Mouse (Mus musculus) limb, embryonic 13.5 days (tissue): Measurements from ENCODE around the gene Gch1. TPM values are rescaled to one million over a fixed set of nuclear protein-coding genes. Genes with fewer than 3 reads are reported as not detected.

Source experiments
- ATAC-seq: fragments of 200-750 bp; cut with Nextera tagmentation; 2 replicates; pipeline ENCODE4 v1.8.0; 2017; ENCODE audit warnings: low read depth, moderate number of reproducible peaks, moderate TSS enrichment; ENCODE audit not compliant: low FRiP score
- H3K27ac ChIP-seq: fragments of 300-500 bp; sonication (generic); 2 replicates; pipeline ENCODE4 v1.5.1; 2015; ENCODE audit warnings: inconsistent platforms, mild to moderate bottlenecking, moderate library complexity
- H3K27me3 ChIP-seq: fragments of 300-500 bp; sonication (generic); 2 replicates; pipeline ENCODE4 v1.6.1; 2015; ENCODE audit warnings: mild to moderate bottlenecking, inconsistent platforms
- H3K36me3 ChIP-seq: fragments of 300-500 bp; sonication (generic); 2 replicates; pipeline ENCODE4 v1.6.1; 2015; ENCODE audit warnings: inconsistent platforms, mild to moderate bottlenecking, moderate library complexity
- H3K4me1 ChIP-seq: fragments of 300-500 bp; sonication (generic); 2 replicates; pipeline ENCODE4 v1.6.1; 2015; ENCODE audit warnings: inconsistent platforms
- H3K4me2 ChIP-seq: fragments of 300-500 bp; sonication (generic); replicated peaks from 2 replicates; pipeline ENCODE4 v1.6.1; 2015; ENCODE audit warnings: inconsistent platforms, mild to moderate bottlenecking, moderate library complexity
- H3K4me3 ChIP-seq: fragments of 300-500 bp; sonication (generic); 2 replicates; pipeline ENCODE4 v1.5.1; 2015; ENCODE audit warnings: moderate library complexity, mild to moderate bottlenecking, inconsistent platforms
- H3K9ac ChIP-seq: fragments of 300-500 bp; sonication (generic); 2 replicates; pipeline ENCODE4 v1.6.1; 2015; ENCODE audit warnings: mild to moderate bottlenecking, inconsistent platforms
- H3K9me3 ChIP-seq: fragments of 300-500 bp; sonication (generic); 2 replicates; pipeline ENCODE4 v1.6.1; 2016; ENCODE audit warnings: inconsistent platforms
- WGBS: fragments of 180-500 bp; shearing (Covaris S2); methylation state at CpG from one replicate; pipeline ENCODE4 v1.1.7; 2015; 5-methylcytosine and 5-hydroxymethylcytosine counted together
- polyA plus RNA-seq: library from polyadenylated mRNA; unstranded; fragments of >200 nt; fragmentation: Nextera tagmentation; extraction: Ambion mirVana; gene quantifications from 2 replicates; pipeline ENCODE4 v1.2.1, GENCODE M21; 2015

Gene Gch1
- polyA plus RNA-seq, 1 experiment from 2014 or later: 1.0 TPM

- no peaks in the 10 kb centered on the region for H3K27me3 ChIP-seq
- no peaks in the 10 kb centered on the region for H3K36me3 ChIP-seq
- no peak overlapping the region for H3K9ac ChIP-seq
- no peak for ATAC-seq
- no peak overlapping the region for H3K4me2 ChIP-seq
- no peaks in the 10 kb centered on the region for H3K9me3 ChIP-seq
- 94% methylated on average over 5 of the region's 5 CpGs for WGBS
- no peak overlapping the region for H3K4me3 ChIP-seq
- peaks cover 7% of the 10 kb centered on the region for H3K4me1 ChIP-seq
- no peak overlapping the region for H3K27ac ChIP-seq
Observed at GRCm38 (mm10) chr14:47176226-47176625, 13.0 kb downstream of the Gch1 start.

- Histone ChIP-seq H3K4me1 (peaks cover 7% of the 10 kb centered on the region), H3K36me3 (no peaks in the 10 kb centered on the region), H3K9me3 (no peaks in the 10 kb centered on the region), H3K27me3 (no peaks in the 10 kb centered on the region), H3K4me2 (no peak overlapping the region), H3K4me3 (no peak overlapping the region), H3K9ac (no peak overlapping the region), H3K27ac (no peak overlapping the region)
- 76% methylated on average over 5 of the region's 5 CpGs for WGBS
- no peak for ATAC-seq
Observed at GRCm38 (mm10) chr14:47175136-47175535, 14.1 kb downstream of the Gch1 start.

GRCm38 (mm10) chr14:47172073-47172472, 17.1 kb downstream of the Gch1 start:
- H3K4me3 ChIP-seq: no peak overlapping the region
- H3K4me1 ChIP-seq: no peaks in the 10 kb centered on the region
- no peak overlapping the region for H3K27ac ChIP-seq
- no peaks in the 10 kb centered on the region for H3K9me3 ChIP-seq
- no peak overlapping the region for H3K9ac ChIP-seq
- no peak overlapping the region for H3K4me2 ChIP-seq
- 57% methylated on average over 5 of the region's 5 CpGs for WGBS
- no peak for ATAC-seq
- H3K36me3 ChIP-seq: no peaks in the 10 kb centered on the region
- no peaks in the 10 kb centered on the region for H3K27me3 ChIP-seq

GRCm38 (mm10) chr14:47170499-47171109, 18.6 kb downstream of the Gch1 start:
- H3K4me1 ChIP-seq: no peaks in the 10 kb centered on the region
- 61% methylated on average over 3 of the region's 3 CpGs for WGBS
- H3K27me3 ChIP-seq: no peaks in the 10 kb centered on the region
- no peak overlapping the region for H3K4me2 ChIP-seq
- H3K9ac ChIP-seq: no peak overlapping the region
- no peak for ATAC-seq
- no peaks in the 10 kb centered on the region for H3K9me3 ChIP-seq
- H3K36me3 ChIP-seq: no peaks in the 10 kb centered on the region
- H3K4me3 ChIP-seq: no peak overlapping the region
- no peak overlapping the region for H3K27ac ChIP-seq

GRCm38 (mm10) chr14:47169677-47170410, 19.4 kb downstream of the Gch1 start:
- no peak for ATAC-seq
- 72% methylated on average over 9 of the region's 9 CpGs for WGBS

GRCm38 (mm10) chr14:47165741-47166140, 23.5 kb downstream of the Gch1 start:
- no peak overlapping the region for H3K4me2 ChIP-seq
- no peak for ATAC-seq
- H3K9me3 ChIP-seq: no peaks in the 10 kb centered on the region
- H3K9ac ChIP-seq: no peak overlapping the region
- H3K4me3 ChIP-seq: no peak overlapping the region
- no peaks in the 10 kb centered on the region for H3K4me1 ChIP-seq
- H3K27ac ChIP-seq: no peak overlapping the region
- H3K27me3 ChIP-seq: no peaks in the 10 kb centered on the region
- WGBS: 88% methylated on average over 5 of the region's 5 CpGs
- H3K36me3 ChIP-seq: no peaks in the 10 kb centered on the region

More at GRCm38 (mm10) chr14:47169677-47170410, 19.4 kb downstream of the Gch1 start:
- no peak overlapping the region for H3K4me2 ChIP-seq
- H3K4me1 ChIP-seq: no peaks in the 10 kb centered on the region
- H3K4me3 ChIP-seq: no peak overlapping the region
- H3K9ac ChIP-seq: no peak overlapping the region
- no peaks in the 10 kb centered on the region for H3K9me3 ChIP-seq
- no peaks in the 10 kb centered on the region for H3K27me3 ChIP-seq
- no peak overlapping the region for H3K27ac ChIP-seq
- no peaks in the 10 kb centered on the region for H3K36me3 ChIP-seq

GRCm38 (mm10) chr14:47165117-47165516, 24.1 kb downstream of the Gch1 start:
- Histone ChIP-seq H3K4me2 (no peak overlapping the region), H3K4me1 (no peaks in the 10 kb centered on the region), H3K27ac (no peak overlapping the region), H3K4me3 (no peak overlapping the region), H3K27me3 (no peaks in the 10 kb centered on the region), H3K9me3 (no peaks in the 10 kb centered on the region), H3K9ac (no peak overlapping the region), H3K36me3 (no peaks in the 10 kb centered on the region)
- 87% methylated on average over 5 of the region's 5 CpGs for WGBS
- ATAC-seq: no peak

- no peak for ATAC-seq
- Histone ChIP-seq H3K36me3 (no peaks in the 10 kb centered on the region), H3K4me3 (no peak overlapping the region), H3K4me2 (no peak overlapping the region), H3K9ac (no peak overlapping the region), H3K9me3 (no peaks in the 10 kb centered on the region), H3K27ac (no peak overlapping the region), H3K27me3 (no peaks in the 10 kb centered on the region), H3K4me1 (no peaks in the 10 kb centered on the region)
- 85% methylated on average over 3 of the region's 5 CpGs for WGBS
Observed at GRCm38 (mm10) chr14:47161921-47162427, 27.2 kb downstream of the Gch1 start.

GRCm38 (mm10) chr14:47160051-47160640, 29.1 kb downstream of the Gch1 start:
- H3K4me2 ChIP-seq: no peak overlapping the region
- H3K9ac ChIP-seq: no peak overlapping the region
- H3K9me3 ChIP-seq: no peaks in the 10 kb centered on the region
- H3K4me3 ChIP-seq: no peak overlapping the region
- 74% methylated on average over 2 of the region's 2 CpGs for WGBS
- no peak overlapping the region for H3K27ac ChIP-seq
- no peaks in the 10 kb centered on the region for H3K4me1 ChIP-seq
- H3K36me3 ChIP-seq: no peaks in the 10 kb centered on the region
- ATAC-seq: no peak
- no peaks in the 10 kb centered on the region for H3K27me3 ChIP-seq

GRCm38 (mm10) chr14:47154303-47154702, 34.9 kb downstream of the Gch1 start:
- H3K36me3 ChIP-seq: no peaks in the 10 kb centered on the region
- H3K4me2 ChIP-seq: no peak overlapping the region
- no peaks in the 10 kb centered on the region for H3K4me1 ChIP-seq
- 87% methylated on average over 3 of the region's 3 CpGs for whole genome bisulfite sequencing
- no peaks in the 10 kb centered on the region for H3K27me3 ChIP-seq
- ATAC-seq: no peak
- H3K9ac ChIP-seq: no peak overlapping the region
- H3K9me3 ChIP-seq: no peaks in the 10 kb centered on the region
- no peak overlapping the region for H3K27ac ChIP-seq
- H3K4me3 ChIP-seq: no peak overlapping the region

- H3K9me3 ChIP-seq: no peaks in the 10 kb centered on the region
- ATAC-seq: no peak
- no peak overlapping the region for H3K27ac ChIP-seq
- H3K4me3 ChIP-seq: no peak overlapping the region
- no peaks in the 10 kb centered on the region for H3K4me1 ChIP-seq
- no peaks in the 10 kb centered on the region for H3K27me3 ChIP-seq
- no peak overlapping the region for H3K9ac ChIP-seq
- 85% methylated on average over 6 of the region's 6 CpGs for WGBS
- H3K4me2 ChIP-seq: no peak overlapping the region
- no peaks in the 10 kb centered on the region for H3K36me3 ChIP-seq
Observed at GRCm38 (mm10) chr14:47151306-47151705, 37.9 kb downstream of the Gch1 start.

- H3K27ac ChIP-seq: no peak overlapping the region
- ATAC-seq: no peak
- no peaks in the 10 kb centered on the region for H3K36me3 ChIP-seq
- H3K9ac ChIP-seq: no peak overlapping the region
- H3K9me3 ChIP-seq: 0 out of 2 replicates have a peak, but pooled peaks cover 2% of the 10 kb centered on the region
- no peak overlapping the region for H3K4me3 ChIP-seq
- H3K27me3 ChIP-seq: no peaks in the 10 kb centered on the region
- H3K4me1 ChIP-seq: no peaks in the 10 kb centered on the region
- no peak overlapping the region for H3K4me2 ChIP-seq
- WGBS: 96% methylated on average over 5 of the region's 5 CpGs
Observed at GRCm38 (mm10) chr14:47144326-47144725, 44.9 kb downstream of the Gch1 start.
